Mouse (Mus musculus) induced T-regulatory cell, adult 2 months (primary cell): Measurements from ENCODE around the gene Btg3.

ENCODE experiments used
- DNase-seq: peaks from one replicate; pipeline ENCODE4 v3.0.0-alpha.2; 2012; ENCODE audit warnings: low read depth

Btg3 gene

DNA sequence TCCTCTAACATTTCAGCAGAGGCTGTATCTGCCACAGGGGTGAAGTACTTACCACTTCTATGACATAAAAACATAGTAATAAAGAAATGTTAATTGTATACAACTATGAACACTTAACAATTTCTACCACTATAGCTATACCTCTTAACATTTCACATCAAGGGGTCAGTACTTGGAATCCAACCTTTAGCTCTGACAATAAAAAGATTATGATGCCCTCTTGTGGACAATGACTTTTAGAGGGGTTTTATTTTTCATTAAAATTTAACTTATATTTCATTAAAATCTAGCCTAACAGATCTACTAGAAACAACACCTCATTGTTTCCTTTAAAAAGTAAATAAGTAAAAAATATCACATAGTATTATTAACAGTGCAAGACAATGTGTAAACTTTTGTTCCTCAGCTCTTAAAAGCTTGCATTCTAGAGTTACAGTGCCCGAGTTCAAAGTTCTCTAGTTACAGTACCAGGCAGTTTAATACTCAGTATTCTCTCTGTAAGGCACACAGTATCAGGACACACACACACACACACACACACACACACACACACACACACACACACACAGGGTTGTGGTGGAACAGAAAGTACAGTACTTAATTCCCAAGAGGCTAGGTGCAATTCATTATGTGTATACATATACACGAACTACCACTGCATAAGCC is 30.2 kb downstream of the Btg3 start:
- DNase-seq = peak; percentile 14

DNA sequence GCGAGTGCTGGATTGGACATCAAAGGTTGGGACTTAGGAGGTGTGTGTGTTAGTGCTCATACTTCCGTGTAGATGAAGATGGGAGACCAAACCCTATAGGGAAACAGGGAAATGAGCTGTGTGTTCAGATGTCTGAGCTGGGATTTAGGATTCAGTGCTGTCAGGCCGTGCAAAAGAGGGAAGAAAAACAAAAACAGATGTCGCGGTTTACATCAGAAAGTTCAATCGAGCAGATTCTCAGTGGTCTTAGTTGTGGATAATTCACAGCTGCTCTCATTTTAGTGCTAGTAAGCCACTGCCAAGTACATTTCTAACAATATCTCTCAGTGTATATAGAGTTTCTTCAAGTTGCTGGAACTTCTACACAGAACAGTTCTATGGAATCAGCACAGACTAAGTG is 33.2 kb downstream of the Btg3 start:
- DNase-seq = no peak

DNA sequence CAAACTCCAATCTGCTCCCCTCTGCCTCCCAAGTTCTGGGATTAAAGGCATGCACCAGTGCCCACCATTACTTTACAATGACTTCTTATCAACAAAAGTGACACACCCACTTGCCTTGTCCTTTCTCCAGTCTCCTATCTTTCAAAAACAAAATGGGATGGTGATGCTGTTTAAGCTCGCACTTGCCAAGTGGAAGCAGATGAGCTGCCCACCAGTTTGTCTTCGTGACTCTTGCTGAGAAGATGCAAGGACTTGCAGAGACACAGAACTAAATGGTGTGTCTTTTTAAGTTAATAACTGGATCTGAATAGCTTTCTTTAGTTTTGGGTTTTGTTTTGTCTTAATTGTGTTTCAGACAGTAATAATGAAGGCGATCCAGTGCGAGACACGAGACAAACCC is 34.2 kb downstream of the Btg3 start:
- no peak for DNase-seq

DNA sequence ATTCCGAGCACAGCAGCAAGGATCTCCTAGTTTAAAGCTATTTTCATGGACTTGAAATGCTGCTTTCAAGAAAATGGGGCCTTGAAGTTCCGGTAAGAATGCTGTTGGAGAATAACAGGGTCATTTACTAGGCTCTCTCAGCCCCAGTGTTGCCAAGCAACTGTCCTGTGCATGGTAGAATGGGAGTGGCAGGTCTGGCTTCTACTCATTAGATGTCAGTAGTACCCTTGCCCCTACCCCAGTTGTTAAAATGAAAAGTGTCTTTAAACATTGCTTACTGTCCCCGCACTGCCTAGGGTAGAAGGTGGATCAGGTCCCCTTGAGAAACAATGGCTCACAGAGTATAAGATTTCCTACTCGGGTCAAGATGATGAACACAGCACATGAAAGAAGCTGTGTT is 35.6 kb downstream of the Btg3 start:
- no peak for DNase-seq

DNA sequence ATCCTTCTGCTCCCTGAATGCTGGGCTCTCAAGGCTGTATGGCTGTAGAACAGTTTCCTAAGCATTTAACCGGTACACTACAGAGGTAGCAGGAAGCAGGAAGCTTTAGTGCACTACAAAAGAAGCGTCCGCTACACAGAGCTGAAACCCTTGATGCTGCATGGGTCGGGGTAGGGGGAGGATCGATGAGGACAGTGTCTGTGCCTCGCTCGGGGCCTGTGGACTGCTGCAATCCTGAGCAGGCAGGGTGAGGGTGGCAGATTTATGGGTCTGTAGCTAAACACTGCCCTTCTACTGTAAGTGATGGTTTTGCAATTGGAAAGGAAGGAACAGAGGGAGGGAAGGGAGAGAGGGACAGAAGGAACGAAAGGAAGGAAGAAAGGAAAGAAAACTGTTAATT is 39.8 kb downstream of the Btg3 start:
- no peak for DNase-seq

DNA sequence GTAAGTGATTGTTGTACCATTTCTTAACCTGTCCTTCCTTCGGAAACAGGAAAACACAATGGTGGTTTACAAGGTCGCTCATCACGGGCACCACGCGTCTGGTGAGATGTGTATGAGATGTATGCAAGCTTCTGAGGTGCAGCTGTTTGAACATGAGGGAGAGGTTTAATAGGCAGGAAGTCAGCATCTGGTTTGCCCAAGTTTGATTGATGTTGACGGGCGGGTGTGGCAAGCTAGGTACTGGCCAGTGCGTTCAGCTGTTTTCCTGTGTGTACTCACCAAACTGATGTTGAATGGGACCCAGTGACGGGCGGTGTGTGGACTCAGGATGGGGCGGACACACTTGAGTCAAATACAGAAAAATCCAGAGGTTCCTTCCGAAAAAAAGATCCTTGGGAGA is 49.0 kb downstream of the Btg3 start:
- DNase-seq = no peak

DNA sequence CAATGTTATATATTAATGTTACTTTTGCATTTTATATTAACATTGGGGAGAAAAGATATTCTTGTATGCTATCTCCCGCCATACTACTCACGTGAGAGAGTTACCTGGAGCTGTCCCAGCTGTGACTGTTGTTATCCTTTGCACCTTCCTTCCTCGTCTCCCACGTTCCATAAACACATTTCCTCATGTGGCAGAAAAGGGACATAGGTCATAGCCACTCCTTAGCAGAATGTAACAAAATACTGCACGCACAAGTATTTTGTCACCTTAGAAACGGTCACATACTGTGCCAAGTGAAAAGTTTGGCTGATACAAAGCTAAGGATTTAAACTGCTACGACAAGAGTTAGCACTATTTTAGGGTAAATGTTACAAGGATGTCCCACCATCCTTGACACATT is 49.4 kb downstream of the Btg3 start:
- no peak for DNase-seq

DNA sequence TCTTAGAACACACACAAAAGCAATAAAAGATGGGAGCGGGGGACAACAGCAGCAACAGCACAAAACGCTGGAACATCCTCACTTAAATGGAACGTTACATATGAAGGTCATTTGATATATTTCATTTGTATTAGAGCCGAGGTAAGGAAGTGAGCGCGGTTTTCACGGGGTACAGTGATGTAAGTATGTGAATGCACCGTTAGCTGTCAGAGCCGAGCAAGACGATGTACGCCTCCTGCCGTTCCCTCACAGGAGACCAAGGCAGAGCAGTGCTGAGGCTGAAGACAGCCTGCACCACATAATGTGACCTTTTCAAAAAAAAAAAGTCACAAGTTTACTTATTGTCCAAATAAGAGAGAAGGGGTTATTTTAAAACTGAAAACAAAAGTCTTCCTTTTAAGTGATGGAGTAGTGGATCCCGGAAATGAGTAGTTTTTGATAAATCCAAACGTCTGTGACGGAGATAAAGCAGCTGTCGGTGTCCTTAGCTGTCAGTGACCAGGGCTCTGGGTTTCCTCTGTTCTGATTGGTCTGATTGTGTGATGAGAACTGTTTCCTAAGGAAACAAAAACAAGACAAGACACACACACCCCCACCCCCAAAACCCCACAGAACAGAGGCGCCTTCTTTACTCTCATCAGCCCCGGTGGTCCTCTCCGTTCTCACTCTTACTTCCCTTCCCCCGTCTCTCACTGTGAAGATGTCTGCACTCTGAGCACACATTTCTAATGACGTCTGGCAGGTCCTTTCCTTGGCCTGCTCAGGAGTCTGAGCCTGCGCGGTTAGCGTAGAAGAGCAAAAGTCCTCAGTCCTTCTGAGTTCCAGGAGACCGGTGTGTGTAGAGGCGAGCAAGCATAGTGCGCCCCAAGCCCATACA is 50.8 kb downstream of the Btg3 start:
- no peak for DNase-seq

DNA sequence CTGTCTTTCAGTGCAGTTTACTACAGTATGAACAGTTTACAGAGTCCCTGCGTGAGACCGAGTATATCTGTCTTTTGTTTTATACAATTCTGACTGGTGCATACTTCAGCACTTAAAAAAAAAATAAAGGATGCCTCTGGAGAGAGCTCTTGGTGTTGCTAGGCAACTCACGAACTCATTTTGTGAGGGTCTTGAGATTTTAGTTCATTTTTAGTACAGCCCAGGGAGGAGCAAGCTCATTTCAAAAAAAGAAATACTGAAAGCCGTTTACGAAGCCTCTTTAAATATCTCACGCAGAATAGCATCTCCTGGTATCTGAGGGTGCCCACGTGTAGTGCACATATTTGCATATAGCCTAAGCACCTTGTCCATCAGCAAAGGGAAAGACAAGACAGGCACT is 54.9 kb downstream of the Btg3 start:
- DNase-seq = no peak

DNA sequence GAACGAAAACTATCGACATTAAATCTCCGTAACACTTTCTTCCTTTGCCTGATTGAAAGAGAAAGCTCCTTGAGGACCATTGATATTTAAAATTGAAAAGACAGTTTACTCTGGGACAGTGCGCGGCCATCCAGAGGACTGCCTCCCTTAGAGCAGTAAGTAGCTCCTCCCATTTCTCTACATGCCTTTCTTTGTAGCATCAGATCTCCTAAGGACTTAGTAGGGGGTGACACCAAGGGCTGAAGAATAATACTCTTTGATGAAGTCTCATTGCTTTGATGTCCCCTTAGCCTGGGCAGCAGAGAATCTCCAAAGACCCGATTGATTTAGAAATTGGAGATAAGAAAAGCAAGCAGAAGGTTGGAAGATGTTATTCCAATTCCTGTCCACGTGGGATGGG is 55.4 kb downstream of the Btg3 start:
- DNase-seq = no peak

DNA sequence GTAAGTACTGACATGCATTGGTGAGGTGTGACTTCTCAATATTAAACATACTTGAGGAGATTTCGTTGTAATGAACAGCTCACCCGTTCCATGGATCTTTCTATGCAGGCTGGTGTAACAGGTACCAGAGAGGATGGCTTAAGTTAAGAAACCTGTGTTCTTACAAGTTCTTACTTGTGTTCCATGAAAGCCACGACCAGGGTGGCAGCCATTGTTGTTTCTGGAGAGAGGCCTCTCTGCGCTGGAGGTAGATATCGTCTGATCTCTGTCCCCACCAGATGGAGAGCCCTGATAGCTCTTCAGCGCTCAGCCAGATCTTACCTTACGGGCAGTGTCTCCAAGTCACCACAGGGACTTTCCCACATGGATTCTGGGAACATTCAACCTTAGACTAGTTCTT is 57.3 kb downstream of the Btg3 start:
- no peak for DNase-seq

DNA sequence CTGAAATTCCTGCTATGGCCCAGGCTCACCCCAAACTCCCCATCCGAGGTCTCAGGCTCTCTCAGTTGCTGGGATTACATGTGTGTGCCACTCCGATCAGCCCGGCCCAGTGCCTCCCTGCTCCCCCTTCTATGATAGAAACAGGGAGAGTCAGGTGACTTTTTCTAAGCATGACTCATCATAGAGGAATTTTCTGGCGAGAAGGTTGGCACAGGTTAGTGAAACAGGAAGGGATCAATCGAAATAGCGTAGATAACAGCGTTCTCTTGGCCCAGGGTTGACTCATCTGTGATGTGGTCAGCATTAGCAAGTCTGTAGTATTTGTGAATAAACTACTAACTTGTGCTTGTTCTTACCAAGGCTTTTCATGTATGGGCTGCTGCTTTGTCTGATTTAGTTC is 59.0 kb downstream of the Btg3 start:
- no peak for DNase-seq

DNA sequence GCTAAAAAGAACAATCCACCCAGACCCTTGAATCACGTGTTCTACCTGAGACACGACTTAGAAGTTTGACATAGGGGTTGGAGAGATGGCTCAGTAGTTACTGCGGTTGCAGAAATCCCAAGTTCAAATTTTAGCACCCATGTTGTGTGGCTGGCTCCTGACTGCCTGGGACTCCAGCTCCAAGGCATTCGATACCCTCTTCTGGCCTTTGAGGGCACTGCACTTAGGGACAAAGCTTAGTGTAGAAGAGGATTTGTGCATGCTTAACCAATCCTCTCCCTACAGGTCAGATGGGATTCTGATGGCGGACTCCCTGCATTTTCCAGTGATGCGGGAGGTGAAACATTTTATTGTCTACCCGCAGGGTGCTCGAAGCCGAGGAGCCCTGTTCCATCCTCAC is 60.1 kb downstream of the Btg3 start:
- DNase-seq = peak; percentile 41

DNA sequence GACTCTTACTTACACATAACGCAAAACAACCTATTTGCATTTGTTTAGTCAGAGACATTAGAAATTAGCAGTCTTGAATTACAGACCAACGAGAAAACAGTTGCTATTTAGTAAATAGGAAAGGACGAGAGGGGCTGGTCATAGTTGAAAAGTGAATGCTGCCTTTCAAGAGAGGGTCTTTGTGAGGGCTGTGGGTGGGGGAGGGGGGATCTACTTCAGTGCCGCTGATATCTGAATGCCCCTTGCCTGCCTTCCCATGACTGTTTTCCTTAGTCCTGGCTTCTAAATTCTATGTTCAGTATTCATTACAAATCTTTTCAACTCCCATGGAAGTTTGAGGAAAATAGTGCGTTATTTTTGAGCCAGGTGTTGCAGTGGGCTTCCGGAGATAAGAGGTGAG is 63.0 kb downstream of the Btg3 start:
- DNase-seq = no peak

DNA sequence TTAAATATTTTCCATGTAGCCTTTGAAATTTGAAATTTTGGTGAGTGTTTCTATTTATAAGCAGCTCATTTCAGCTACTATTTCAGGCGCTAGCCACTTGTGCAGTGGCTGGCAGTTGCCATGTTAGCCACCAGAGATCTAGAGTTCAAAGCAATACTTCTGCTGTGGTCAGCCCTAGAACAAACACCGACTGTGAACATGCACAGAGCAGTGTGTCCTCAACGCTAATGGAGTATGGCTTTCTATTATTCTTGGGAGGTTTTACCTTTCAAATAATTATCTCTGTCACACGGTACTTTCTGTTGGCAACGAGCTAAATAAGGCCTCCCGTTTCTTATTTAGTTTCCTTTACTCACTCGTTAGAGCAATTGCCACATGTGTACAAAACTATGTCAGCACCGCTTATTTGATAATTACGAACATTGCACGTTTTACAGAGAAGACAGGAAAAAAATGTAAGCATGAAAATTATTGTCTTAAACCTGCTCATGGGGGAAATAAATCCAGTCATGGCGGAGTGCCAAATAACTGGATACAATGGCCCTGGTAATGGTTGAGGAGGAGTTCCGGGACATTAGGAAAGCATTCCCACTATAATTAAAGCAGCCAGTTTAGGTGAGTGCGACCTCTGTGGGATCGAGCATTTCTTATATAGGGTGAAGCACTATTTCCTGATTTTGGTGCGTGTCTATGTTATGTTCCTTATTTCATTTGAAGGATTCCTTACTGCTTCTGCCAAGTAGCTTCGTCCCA is 63.7 kb downstream of the Btg3 start:
- DNase-seq = no peak

DNA sequence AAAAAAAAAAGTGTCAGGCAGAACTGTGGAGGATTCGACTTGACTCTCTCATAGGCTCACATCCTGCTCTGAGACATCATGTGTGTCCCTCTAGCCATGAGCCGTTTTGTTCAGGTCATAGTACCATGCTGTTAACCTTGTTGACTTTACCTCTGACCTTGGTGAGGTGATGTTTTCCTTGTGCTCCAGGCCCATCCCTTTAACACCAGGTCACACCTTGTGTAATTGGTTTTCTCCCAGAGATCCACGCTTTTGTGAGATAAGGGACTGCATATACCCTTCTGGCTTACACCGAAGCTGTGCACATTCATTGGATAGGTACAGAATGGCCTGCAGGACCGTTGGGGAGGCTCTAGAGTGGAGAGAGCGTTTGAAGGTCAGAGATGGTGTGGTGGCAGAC is 67.7 kb downstream of the Btg3 start:
- no peak for DNase-seq

DNA sequence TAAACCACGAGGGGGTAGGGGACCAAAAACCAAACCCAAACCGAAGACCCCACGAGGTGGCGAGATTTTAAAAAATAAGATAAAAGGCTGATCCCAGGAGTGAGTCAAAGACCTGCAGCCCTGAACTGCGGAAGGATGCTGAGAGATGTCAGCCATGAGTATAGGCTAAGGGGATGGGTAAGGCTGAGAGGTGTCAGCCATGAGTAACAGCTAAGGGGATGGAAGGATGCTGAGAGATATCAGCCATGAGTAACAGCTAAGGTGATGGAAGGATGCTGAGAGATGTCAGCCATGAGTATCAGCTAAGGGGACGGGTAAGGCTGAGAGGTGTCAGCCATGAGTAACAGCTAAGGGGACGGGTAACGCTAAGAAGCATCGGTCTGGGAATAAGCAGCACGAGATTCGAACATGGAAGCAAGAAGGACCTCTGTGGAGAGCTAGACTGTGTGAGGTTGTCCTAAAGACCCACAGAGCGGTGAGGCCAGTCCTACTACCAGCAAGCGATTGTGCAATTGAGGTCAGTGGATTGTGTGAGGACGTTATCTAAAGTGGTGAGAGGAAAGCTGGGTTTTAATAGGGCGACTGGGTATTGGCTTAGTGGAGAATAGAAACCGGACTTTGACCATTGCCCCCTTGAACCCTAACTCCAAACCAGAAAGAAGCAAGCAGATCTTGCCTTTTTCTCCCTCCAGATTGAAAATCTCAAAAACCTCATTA is 69.4 kb downstream of the Btg3 start:
- no peak for DNase-seq

DNA sequence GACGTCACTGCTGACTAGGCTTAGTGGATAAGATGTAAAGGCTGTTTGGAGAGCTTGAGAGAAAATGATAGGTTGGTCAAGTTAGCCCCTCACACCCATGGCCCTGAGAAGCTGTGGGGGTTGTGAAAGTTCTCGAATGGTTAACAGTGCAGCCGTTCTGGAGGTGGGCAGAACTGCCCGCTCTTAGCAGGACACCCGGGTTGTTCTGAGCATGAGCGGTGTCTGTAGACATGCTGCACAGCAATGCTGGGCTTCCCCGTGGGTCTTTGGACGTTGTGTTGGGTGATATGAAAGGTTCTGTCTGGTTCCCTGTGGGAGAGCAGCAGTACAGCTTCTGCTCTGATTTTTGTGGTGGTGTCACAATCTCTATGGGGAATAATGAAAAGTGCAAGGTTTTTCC is 70.4 kb downstream of the Btg3 start:
- no peak for DNase-seq

DNA sequence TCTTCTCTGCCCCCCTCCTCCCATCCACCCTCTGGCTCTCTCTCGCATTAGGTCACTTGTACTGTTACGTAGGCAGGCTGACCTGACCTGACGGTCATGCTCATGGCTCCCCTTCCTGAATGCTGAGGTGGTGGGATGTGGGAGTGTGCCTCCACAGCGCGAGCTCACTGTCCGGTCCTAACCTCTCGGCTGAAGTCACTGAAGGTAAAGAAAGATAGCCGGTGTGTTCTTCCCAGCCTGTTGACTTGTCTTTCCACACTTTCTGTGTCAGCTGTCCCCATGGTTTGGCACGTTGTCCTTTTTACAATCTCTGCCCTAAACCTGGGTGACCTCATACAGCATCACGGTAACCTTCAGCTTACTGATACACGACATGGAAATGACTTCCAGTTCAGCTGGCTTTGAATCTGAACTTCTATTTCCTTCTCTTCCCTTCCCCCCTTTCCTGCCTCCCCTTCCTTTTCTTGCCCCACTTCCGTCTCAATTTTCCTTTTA is 71.3 kb downstream of the Btg3 start:
- no peak for DNase-seq

DNA sequence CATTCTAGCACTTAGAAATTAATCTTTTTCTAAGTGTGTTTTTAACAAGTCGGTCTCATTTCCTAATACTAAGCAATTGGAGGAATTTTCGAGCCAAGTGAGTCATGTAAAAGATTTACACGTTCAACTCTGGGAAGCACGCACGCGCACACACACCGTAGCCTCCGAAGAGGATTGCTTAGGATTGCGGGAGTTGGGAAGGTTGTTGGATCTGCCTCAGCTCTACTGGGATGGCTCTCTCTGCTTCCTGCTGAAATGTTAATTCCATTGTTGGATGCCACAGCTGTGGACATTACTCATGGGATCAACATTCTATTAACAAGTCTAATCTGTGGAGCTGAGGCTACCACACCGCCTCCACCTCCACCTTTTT is 74.3 kb downstream of the Btg3 start:
- no peak for DNase-seq

DNA sequence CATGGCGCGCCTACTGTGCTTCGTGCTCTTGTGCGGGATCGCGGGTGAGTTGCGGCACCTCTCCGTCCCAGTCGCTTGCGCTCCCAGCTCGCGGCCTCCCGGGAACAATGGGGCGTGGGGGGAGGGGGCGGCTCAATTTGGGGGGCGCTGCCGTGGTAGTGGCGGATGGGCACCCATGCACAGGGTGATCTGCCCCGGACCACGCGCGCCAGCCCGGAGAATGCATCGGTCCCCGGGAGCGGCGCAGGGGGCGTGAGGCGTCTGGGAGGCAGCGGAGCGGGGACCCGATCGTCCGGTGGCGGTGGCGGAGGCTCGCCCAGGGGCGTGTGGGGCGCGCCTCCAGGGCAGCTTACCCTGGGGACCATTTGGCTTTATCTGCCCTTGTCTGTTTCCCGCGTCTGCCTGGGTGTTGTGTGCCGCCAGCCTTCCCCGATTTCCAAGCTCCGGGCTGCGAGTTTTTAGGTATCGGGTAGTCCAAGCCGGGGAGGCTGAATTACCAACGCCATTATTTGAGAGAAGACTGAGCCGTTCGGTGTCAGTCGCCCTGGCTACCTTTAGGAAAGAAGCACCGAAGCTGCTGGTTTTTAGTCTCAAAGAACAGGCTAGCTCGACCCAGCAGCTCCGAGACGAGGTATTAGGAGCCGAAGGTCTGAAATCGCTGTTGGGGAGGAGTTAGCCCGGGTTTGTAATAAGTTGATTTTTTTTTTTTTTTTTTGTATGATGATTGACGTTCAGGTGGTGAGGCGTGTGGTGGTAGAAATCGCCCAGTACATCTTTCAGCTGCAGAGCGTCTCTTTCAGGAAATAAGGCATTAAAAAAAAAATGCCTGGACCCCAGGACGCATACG is 74.9 kb downstream of the Btg3 start:
- peak; percentile 20 for DNase-seq
